Mouse (Mus musculus) ES-Bruce4 (cell line): ENCODE results near the gene Cfap20.

Experiments used
- CTCF ChIP-seq: IDR thresholded peaks from one replicate; pipeline ENCODE4 v1.8.1; 2011; ENCODE audit warnings: low read depth, low read length
- EP300 ChIP-seq: IDR thresholded peaks from 2 replicates; pipeline ENCODE4 v1.6.1; 2011; ENCODE audit warnings: low read depth, low read length; ENCODE audit not compliant: insufficient read depth
- POLR2A ChIP-seq: IDR thresholded peaks from one replicate; pipeline ENCODE4 v1.8.1; 2011; ENCODE audit warnings: low read length; ENCODE audit not compliant: insufficient read depth

DNA sequence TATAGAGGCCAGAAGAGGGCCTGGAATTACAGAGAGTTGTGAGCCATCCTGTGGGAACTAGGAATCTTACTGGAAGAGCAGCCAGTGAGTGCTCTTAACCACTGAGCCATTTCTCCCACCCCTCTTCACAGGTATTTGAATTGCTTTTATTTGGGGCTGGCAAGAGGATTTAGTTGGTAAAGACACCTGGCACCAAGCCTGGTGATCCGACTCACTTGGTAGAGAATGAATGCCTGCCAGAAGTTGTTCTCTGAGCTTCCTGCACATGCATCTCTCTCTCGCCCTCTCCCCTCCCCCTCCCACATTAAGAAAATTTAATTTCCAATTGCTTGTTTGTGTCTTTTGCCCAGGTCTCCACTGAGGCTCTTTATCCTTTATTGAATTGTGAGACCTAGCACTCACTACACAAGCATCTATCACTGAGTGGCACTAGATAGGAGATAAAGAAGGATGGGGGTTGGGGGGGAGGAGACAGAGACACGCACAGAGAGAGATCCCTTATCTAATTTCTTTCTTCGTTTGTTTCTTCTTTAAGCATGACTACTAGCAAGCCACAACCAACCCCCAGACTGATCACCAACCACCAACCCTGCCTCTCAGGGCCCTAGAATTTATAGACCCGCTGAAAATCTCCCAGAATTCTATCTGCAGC, 2.8 kb upstream of the Cfap20 start:
- TF ChIP-seq POLR2A (no peak), EP300 (no peak), CTCF (no peak)
